Mouse (Mus musculus) testis, postnatal 10 days (tissue): ENCODE measurements around the gene Sorcs2.

ENCODE experiments used
- DNase-seq: peaks from one replicate; pipeline ENCODE4 v3.0.0; 2021; ENCODE audit warnings: low spot score

Sorcs2 gene

GRCm38 (mm10) chr5:36003797-36004196 is 394.1 kb downstream of the Sorcs2 start:
- DNase-seq: no peak

GRCm38 (mm10) chr5:35989986-35990735 is 407.8 kb downstream of the Sorcs2 start:
- no peak for DNase-seq

DNA sequence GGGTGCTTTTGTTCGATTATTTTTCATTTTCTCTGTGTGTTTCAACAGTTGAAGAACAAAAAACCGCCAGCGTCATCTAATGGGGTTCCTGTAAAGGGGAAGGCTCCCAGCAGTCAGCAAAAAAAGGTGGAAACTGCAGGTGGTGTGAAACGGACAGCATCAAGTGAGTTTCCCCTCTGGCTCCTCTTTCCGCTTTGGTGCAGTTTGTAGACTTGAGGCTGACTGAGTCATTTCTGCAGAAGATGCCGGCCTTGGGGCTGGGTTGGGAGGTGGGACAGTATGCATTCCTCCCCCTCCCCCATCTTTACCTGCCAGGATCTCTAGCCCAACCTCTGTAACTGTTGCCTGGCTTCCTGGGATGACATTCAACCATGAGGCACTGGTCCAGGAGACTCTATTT is 408.4 kb downstream of the Sorcs2 start:
- DNase-seq: no peak

- no peak for DNase-seq
Observed at GRCm38 (mm10) chr5:35988085-35988484, 409.9 kb downstream of the Sorcs2 start.

GRCm38 (mm10) chr5:35985611-35986010 is 412.3 kb downstream of the Sorcs2 start:
- no peak for DNase-seq

- DNase-seq: peak; percentile 94
Observed at GRCm38 (mm10) chr5:35981976-35982375, 416.0 kb downstream of the Sorcs2 start.

GRCm38 (mm10) chr5:35981341-35981740 is 416.6 kb downstream of the Sorcs2 start:
- no peak for DNase-seq

DNA sequence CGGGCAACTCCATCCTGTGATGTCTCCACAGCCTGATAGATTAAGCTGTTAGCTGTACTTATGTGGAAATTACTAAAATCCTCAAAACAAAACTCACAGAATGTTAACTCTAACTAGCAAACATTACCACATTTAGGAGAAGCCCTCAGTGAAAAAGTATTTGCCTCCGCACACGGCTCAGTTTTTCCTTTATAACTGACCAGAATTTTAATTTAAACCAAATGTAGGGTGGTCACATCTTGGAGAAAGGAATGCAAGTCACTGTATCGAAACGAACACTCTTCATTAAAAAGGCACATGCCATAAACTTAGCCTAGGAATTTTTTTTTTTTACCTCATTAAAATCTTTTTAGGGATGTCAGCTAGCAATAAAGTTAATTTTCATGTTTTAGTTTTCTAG is 417.4 kb downstream of the Sorcs2 start:
- no peak for DNase-seq

DNA sequence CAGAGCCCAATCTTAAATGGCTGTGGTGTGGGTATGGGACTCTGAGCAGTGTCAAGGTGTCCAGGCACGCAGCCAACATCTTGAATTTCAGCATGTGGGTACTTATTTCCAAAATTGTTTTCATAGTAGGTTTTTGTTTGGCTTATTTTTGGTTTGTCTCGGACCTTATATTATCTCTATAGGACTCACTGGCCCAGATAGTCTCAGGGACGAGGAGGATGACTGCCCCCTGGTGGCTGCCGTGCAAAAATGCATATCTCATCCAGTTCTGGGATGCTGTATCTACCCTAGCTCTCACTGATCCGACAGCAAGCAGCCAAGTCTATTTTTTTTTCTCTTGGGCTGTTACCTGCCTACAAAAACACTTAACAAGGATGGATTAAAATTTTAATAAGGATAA is 422.3 kb downstream of the Sorcs2 start:
- DNase-seq: peak; percentile 91

DNA sequence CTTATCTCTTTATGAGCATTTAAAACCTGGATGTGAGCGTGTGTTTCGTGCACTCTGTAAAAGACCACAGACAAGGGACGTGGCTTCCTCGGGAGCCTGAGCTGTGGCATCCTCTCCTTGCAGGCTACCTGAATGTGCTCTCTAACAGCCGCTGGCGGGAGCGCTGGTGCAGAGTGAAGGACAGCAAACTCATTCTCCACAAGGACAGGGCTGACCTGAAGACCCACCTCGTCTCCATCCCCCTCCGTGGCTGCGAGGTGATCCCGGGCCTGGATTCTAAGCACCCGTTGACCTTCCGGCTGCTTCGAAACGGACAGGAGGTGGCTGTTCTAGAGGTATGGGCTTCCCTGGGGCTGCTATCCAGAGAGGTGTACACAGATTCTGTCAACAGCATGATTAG is 423.7 kb downstream of the Sorcs2 start:
- no peak for DNase-seq

GRCm38 (mm10) chr5:35973800-35974199 is 424.1 kb downstream of the Sorcs2 start:
- DNase-seq: peak; percentile 92

- no peak for DNase-seq
Observed at GRCm38 (mm10) chr5:35972739-35973138, 425.2 kb downstream of the Sorcs2 start.

- peak; percentile 88 for DNase-seq
Observed at GRCm38 (mm10) chr5:35971841-35972578, 425.9 kb downstream of the Sorcs2 start.

GRCm38 (mm10) chr5:35970380-35971105 is 427.4 kb downstream of the Sorcs2 start:
- DNase-seq: peak; percentile 73

GRCm38 (mm10) chr5:35969857-35970256 is 428.1 kb downstream of the Sorcs2 start:
- DNase-seq: no peak
